Mouse (Mus musculus) liver, postnatal 0 days (tissue): ENCODE measurements around the gene Tnfaip8l1.

Experiments
- CTCF ChIP-seq: sonication (generic); IDR thresholded peaks from 2 replicates; pipeline ENCODE4 v1.5.1; 2016; ENCODE audit warnings: antibody characterized with exemption, low read depth
- EP300 ChIP-seq: IDR thresholded peaks from 2 replicates; pipeline ENCODE4 v1.6.1; 2016; ENCODE audit warnings: antibody characterized with exemption, low read depth, mild to moderate bottlenecking

DNA sequence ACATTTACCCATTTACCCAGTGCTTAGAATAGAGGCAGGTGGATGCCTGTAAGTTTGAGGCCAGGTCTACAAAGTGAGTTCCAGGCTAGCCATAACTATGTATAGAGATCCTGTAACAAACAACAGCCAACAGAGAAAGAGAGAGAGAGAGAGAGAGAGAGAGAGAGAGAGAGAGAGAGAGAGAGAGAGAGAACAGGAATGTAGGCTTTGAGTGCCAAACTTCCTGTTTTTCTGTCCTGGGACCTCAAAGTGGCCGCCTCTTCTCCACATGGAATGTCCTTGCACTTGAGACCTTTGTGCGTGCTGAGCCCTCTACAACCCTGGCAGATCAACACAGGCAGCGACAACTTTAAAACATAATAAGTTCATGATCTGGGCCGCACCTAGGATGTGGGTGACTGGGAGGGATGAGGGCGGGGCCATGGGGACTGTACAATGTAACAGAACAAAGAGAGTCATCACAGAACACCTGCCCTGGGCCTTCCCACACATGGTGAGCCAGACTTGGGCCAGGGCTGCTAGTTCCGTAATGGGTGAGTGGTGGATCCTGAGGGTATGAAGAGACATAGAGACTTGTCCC is 1.3 kb downstream of the Tnfaip8l1 start:
- no peak for TF ChIP-seq EP300
- no peak for TF ChIP-seq CTCF
